Mouse (Mus musculus) neural tube, embryonic 11.5 days (tissue): Measurements from ENCODE around the gene Efemp2. TPM values are rescaled to one million over a fixed set of nuclear protein-coding genes. Genes with fewer than 3 reads are reported as not detected.

ENCODE experiments used
- ATAC-seq: fragments of 200-750 bp; cut with Nextera tagmentation; 2 replicates; pipeline ENCODE4 v1.8.0; 2017; ENCODE audit warnings: moderate number of reproducible peaks, mild to moderate bottlenecking, moderate TSS enrichment, moderate library complexity; ENCODE audit not compliant: insufficient read depth, low FRiP score, low TSS enrichment
- DNase-seq: peaks from one replicate; pipeline ENCODE4 v3.0.0-alpha.2; 2015; ENCODE audit warnings: low spot score
- H3K27ac ChIP-seq: fragments of 300-500 bp; sonication (generic); 2 replicates; pipeline ENCODE4 v1.5.1; 2014; ENCODE audit warnings: low read depth, mild to moderate bottlenecking, low read length
- H3K27me3 ChIP-seq: fragments of 300-500 bp; sonication (generic); 2 replicates; pipeline ENCODE4 v1.6.1; 2014; ENCODE audit warnings: mild to moderate bottlenecking, low read length, mixed read lengths; ENCODE audit not compliant: control insufficient read depth, insufficient read depth
- H3K36me3 ChIP-seq: fragments of 300-500 bp; sonication (generic); 2 replicates; pipeline ENCODE4 v1.6.1; 2014; ENCODE audit warnings: mild to moderate bottlenecking, low read length, moderate library complexity, mixed read lengths; ENCODE audit not compliant: control insufficient read depth, insufficient read depth
- H3K4me1 ChIP-seq: fragments of 300-500 bp; sonication (generic); 2 replicates; pipeline ENCODE4 v1.6.1; 2014; ENCODE audit warnings: low read length, mixed read lengths; ENCODE audit not compliant: control insufficient read depth, insufficient read depth
- H3K4me2 ChIP-seq: fragments of 300-500 bp; sonication (generic); 2 replicates; pipeline ENCODE4 v1.6.1; 2014; ENCODE audit warnings: low read depth, mild to moderate bottlenecking, moderate library complexity
- H3K4me3 ChIP-seq: fragments of 300-500 bp; sonication (generic); 2 replicates; pipeline ENCODE4 v1.5.1; 2014; ENCODE audit warnings: low read depth, low read length
- H3K9ac ChIP-seq: fragments of 300-500 bp; sonication (generic); 2 replicates; pipeline ENCODE4 v1.6.1; 2014; ENCODE audit warnings: mild to moderate bottlenecking, low read length
- H3K9me3 ChIP-seq: fragments of 300-500 bp; sonication (generic); 2 replicates; pipeline ENCODE4 v1.6.1; 2016; ENCODE audit warnings: low read length; ENCODE audit not compliant: control insufficient read depth
- WGBS: fragments of 180-500 bp; shearing (Covaris S2); extraction: QIAGEN DNeasy Blood & Tissue Kit; methylation state at CpG from one replicate; pipeline ENCODE4 v1.1.7; 2014; 5-methylcytosine and 5-hydroxymethylcytosine counted together
- polyA plus RNA-seq: library from polyadenylated mRNA; unstranded; fragments of >200 nt; fragmentation: Nextera tagmentation; extraction: Ambion mirVana; gene quantifications from 2 replicates; pipeline ENCODE4 v1.2.1, GENCODE M21; 2014

The Efemp2 gene
- polyA plus RNA-seq, 1 experiment from 2014 or later: 55.6 TPM

DNA sequence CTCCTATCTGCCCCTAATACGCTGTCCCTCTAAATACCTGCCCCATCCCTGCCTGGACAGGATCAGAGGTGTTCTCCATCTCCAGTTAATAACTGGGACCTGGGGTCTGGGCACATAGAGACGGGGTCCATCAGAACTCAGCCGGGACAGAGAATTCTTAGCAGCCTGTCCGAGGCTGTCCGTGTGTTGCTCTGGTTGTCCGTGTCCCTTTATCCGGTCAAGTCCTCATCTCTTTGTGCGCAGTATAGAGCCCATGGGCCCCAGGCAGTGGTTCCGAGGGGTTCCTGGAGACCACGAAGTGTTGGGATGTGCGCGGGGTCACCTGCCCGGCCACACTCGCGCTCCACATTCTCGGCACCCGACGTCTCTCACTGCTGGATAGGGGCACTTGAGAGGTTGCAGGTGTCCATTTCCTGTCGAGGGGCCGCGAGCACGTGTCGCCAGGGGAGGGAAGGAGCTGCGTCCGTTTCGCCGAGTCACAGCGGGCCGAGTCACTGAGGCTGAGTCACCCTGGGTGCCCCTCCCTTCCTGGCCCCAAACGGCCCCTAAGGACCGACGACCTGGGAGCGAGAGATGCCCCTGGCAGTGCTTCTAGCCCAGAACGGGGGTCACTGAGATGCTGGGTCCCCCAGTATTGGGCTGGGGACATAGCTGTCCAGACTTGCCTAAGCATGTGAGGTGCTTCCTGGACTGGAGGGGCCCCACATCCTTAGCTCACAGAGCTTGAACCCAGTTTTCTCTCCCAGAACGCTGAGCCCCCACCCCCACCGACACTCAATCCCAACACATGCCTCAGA, 25.2 kb upstream of the Efemp2 start:
- peak overlapping the region; percentile 47 for H3K4me3 ChIP-seq
- no peak for ATAC-seq
- H3K9ac ChIP-seq: no peak overlapping the region
- no peaks in the 10 kb centered on the region for H3K36me3 ChIP-seq
- DNase-seq: peak; percentile 18
- H3K4me2 ChIP-seq: peak overlapping the region; percentile 90
- peaks cover 34% of the 10 kb centered on the region for H3K27me3 ChIP-seq
- H3K4me1 ChIP-seq: peaks cover 8% of the 10 kb centered on the region
- H3K9me3 ChIP-seq: no peaks in the 10 kb centered on the region
- WGBS: 6% methylated on average over 36 of the region's 36 CpGs
- no peak overlapping the region for H3K27ac ChIP-seq

DNA sequence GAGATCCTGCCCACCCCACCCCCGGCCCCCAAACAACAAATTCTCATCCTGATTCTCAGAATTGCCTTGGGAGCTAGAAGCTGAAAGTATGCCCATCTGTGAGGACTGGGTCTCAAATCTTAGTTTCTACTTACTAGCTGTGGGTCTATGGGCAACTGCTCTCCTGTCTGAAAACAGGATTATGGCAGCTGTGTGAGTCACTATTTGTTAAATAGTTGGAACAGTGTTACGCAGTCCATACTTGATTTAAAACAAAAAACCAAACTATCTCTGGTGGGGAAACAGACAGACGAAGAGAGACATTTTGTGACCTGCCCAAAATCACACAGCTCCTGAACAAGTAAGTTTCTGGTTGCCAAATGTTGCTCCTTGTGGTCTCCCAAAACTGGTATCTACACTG, 24.1 kb upstream of the Efemp2 start:
- H3K9me3 ChIP-seq: no peaks in the 10 kb centered on the region
- ATAC-seq: no peak
- peaks cover 34% of the 10 kb centered on the region for H3K27me3 ChIP-seq

DNA sequence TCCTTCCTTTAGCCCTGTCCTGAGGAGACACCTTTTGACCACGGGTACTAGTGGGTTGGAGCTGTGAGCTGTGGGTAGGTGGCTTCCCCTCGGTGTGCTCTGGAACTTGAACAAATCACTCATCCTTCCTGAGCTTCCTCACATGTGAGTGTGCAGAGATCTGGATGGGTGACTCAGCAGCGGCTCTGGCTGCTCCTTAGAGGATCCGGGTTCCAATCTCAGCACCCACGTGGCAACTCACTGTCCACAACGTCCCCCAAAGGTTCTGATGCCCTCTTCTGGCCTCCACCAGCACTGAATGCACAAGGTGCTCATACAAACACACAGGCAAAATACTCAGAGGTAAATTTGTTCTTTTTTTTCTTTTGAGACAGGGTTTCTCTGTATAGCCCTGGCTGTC, 22.0 kb upstream of the Efemp2 start:
- no peak for ATAC-seq
- no peaks in the 10 kb centered on the region for H3K36me3 ChIP-seq
- peaks cover 19% of the 10 kb centered on the region for H3K4me1 ChIP-seq
- H3K9ac ChIP-seq: no peak overlapping the region
- H3K4me2 ChIP-seq: no peak overlapping the region
- no peak overlapping the region for H3K27ac ChIP-seq
- H3K9me3 ChIP-seq: no peaks in the 10 kb centered on the region
- DNase-seq: no peak
- H3K4me3 ChIP-seq: no peak overlapping the region
- 73% methylated on average over 6 of the region's 6 CpGs for WGBS
- peaks cover 29% of the 10 kb centered on the region for H3K27me3 ChIP-seq

More for the DNA sequence above, 24.1 kb upstream of the Efemp2 start:
- no peak overlapping the region for H3K4me3 ChIP-seq
- no peaks in the 10 kb centered on the region for H3K36me3 ChIP-seq
- no peak overlapping the region for H3K27ac ChIP-seq
- H3K9ac ChIP-seq: no peak overlapping the region
- H3K4me1 ChIP-seq: peaks cover 8% of the 10 kb centered on the region
- WGBS: 89% methylated on average over 3 of the region's 3 CpGs
- no peak for DNase-seq
- no peak overlapping the region for H3K4me2 ChIP-seq

- DNase-seq (no peak), ATAC-seq (no peak)
- H3K27me3 ChIP-seq: peaks cover 5% of the 10 kb centered on the region; the same call in 1 of the 2 replicates
- no peaks in the 10 kb centered on the region for H3K36me3 ChIP-seq
- no peak overlapping the region for H3K27ac ChIP-seq
- 88% methylated on average over 12 of the region's 12 CpGs for WGBS
- H3K9ac ChIP-seq: 0 out of 2 replicates have a peak overlapping the region, but pooled peaks have one; percentile 11
- H3K4me2 ChIP-seq: peak overlapping the region; percentile 15; the same call in 1 of the 2 replicates
- no peak overlapping the region for H3K4me3 ChIP-seq
- H3K4me1 ChIP-seq: peaks cover 13% of the 10 kb centered on the region
- H3K9me3 ChIP-seq: no peaks in the 10 kb centered on the region
Observed at GRCm38 (mm10) chr19:5455037-5455436, 18.7 kb upstream of the Efemp2 start.

DNA sequence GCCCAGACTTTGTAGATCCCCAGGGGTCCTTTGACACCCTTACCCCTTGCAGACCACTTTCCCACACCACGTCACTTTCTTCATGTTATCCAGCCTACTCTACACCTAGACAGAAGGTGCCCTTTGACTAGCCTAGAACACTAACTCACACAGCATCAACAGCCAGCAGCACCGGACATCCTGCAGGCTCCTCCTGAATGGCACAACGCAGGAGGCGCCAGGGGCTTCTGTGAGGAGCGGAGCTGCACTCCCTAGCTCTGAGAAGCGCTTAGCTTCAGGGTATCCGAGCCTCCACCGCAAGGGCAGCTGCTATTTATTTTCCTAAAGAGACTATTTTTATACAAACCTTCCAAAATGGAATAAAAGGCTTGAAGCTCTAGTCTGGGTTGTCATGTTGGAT, 18.2 kb upstream of the Efemp2 start:
- 0 out of 2 replicates have a peak, but pooled peaks cover 3% of the 10 kb centered on the region for H3K27me3 ChIP-seq
- no peaks in the 10 kb centered on the region for H3K36me3 ChIP-seq
- DNase-seq (no peak), ATAC-seq (no peak)
- no peak overlapping the region for H3K27ac ChIP-seq
- 73% methylated on average over 8 of the region's 8 CpGs for WGBS
- H3K4me2 ChIP-seq: peak overlapping the region; percentile 100
- peaks cover 13% of the 10 kb centered on the region for H3K4me1 ChIP-seq
- peak overlapping the region; percentile 76 for H3K4me3 ChIP-seq
- H3K9me3 ChIP-seq: no peaks in the 10 kb centered on the region
- peak overlapping the region; percentile 11; the same call in 1 of the 2 replicates for H3K9ac ChIP-seq

- Histone ChIP-seq H3K9me3 (no peaks in the 10 kb centered on the region), H3K4me1 (peaks cover 19% of the 10 kb centered on the region), H3K27ac (peak overlapping the region; percentile 87), H3K4me2 (peak overlapping the region; percentile 100), H3K4me3 (peak overlapping the region; percentile 76), H3K9ac (peak overlapping the region; percentile 82), H3K27me3 (0 out of 2 replicates have a peak, but pooled peaks cover 3% of the 10 kb centered on the region), H3K36me3 (no peaks in the 10 kb centered on the region)
- DNase-seq (no peak), ATAC-seq (no peak)
- WGBS: 2% methylated on average over 26 of the region's 26 CpGs
Observed at GRCm38 (mm10) chr19:5456241-5456921, 17.4 kb upstream of the Efemp2 start.

GRCm38 (mm10) chr19:5456922-5457745, 16.6 kb upstream of the Efemp2 start:
- H3K9me3 ChIP-seq: no peaks in the 10 kb centered on the region
- H3K27me3 ChIP-seq: 0 out of 2 replicates have a peak, but pooled peaks cover 3% of the 10 kb centered on the region
- no peaks in the 10 kb centered on the region for H3K36me3 ChIP-seq
- peak overlapping the region; percentile 87 for H3K27ac ChIP-seq
- DNase-seq (peak; percentile 94), ATAC-seq (peak; percentile 86)
- H3K4me2 ChIP-seq: peak overlapping the region; percentile 100
- peak overlapping the region; percentile 82 for H3K9ac ChIP-seq
- H3K4me3 ChIP-seq: peak overlapping the region; percentile 76
- H3K4me1 ChIP-seq: peaks cover 19% of the 10 kb centered on the region
- WGBS: under 1% methylated on average over 70 of the region's 70 CpGs

- peaks cover 19% of the 10 kb centered on the region for H3K4me1 ChIP-seq
- peak within 1 kb of the TSS; percentile 87 for H3K27ac ChIP-seq
- H3K9ac ChIP-seq: peak within 1 kb of the TSS; percentile 82
- no peak for DNase-seq
- H3K4me2 ChIP-seq: peak within 1 kb of the TSS; percentile 100
- H3K27me3 ChIP-seq: 0 out of 2 replicates have a peak, but pooled peaks cover 3% of the 10 kb centered on the region
- H3K9me3 ChIP-seq: no peaks in the 10 kb centered on the region
- H3K4me3 ChIP-seq: peak within 1 kb of the TSS; percentile 76
- WGBS: 17% methylated on average over 14 of the region's 14 CpGs
- peaks cover 2% of the 10 kb centered on the region; the same call in 1 of the 2 replicates for H3K36me3 ChIP-seq
- ATAC-seq: no peak
Observed at GRCm38 (mm10) chr19:5457746-5458442, 15.9 kb upstream of the Efemp2 start, which contains the start of gene Ccdc85b. TSS of gene Ccdc85b (minus strand) at chr19:5457894.
